Comparison of ENCODE assay signal across 20 mouse cellular contexts in genomic region chr2:162082391-162082790, GRCm38 (mm10).
DNase-seq lines count a peak whose midpoint lies in the region; ATAC-seq lines count a peak whose summit lies in the region.
"Had no signal": no experiment of that assay in that cellular context is flagged by ENCODE, and none has a peak within 500 bp of the region (broad histone marks: within the 10 kb centered on the region; RNA-seq: fewer than 3 reads in every experiment).

No protein-coding gene starts in this region.

- H3K36me3 ChIP-seq in forebrain, embryonic 15.5 days, result no peaks in the 10 kb centered on the region
- no peaks in the 10 kb centered on the region for H3K36me3 ChIP-seq in forebrain, embryonic 12.5 days (replicated peaks)
- H3K36me3 ChIP-seq in forebrain, embryonic 16.5 days (ENCODE audit: control insufficient read depth, insufficient read depth), result no peaks in the 10 kb centered on the region
- H3K36me3 ChIP-seq: heart, embryonic 15.5 days; limb, embryonic 10.5 days; liver, embryonic 12.5 days; midbrain, embryonic 12.5 days had no signal

- H3K4me2 ChIP-seq in forebrain, embryonic 15.5 days (replicated peaks), result no peak overlapping the region
- H3K4me2 ChIP-seq in forebrain, embryonic 12.5 days, result no peak overlapping the region
- no peak overlapping the region for H3K4me2 ChIP-seq in forebrain, embryonic 16.5 days (ENCODE audit: low read length)
- H3K4me2 ChIP-seq: heart, embryonic 15.5 days; liver, embryonic 12.5 days; lung, embryonic 14.5 days; midbrain, embryonic 12.5 days had no signal

- 72% methylated on average over 3 of the region's 3 CpGs for WGBS in forebrain, embryonic 15.5 days
- WGBS in forebrain, embryonic 12.5 days, result 88% methylated on average over 3 of the region's 3 CpGs
- 68% methylated on average over 3 of the region's 3 CpGs for WGBS in forebrain, embryonic 16.5 days

- no peak overlapping the region for H3K9ac ChIP-seq in forebrain, embryonic 15.5 days (replicated peaks)
- H3K9ac ChIP-seq in forebrain, embryonic 12.5 days, result no peak overlapping the region
- no peak overlapping the region for H3K9ac ChIP-seq in forebrain, embryonic 16.5 days (replicated peaks; ENCODE audit: low read depth, low read length)
- H3K9ac ChIP-seq: heart, embryonic 15.5 days; liver, embryonic 12.5 days; lung, embryonic 14.5 days; midbrain, embryonic 12.5 days had no signal

- ATAC-seq in forebrain, embryonic 15.5 days (replicated peaks), result peak; percentile 68
- no peak for ATAC-seq in forebrain, embryonic 12.5 days (ENCODE audit: low FRiP score)
- peak; percentile 77 for ATAC-seq in forebrain, embryonic 16.5 days
- ATAC-seq: liver, embryonic 12.5 days had no signal

- no peaks in the 10 kb centered on the region for H3K9me3 ChIP-seq in forebrain, embryonic 15.5 days
- no peaks in the 10 kb centered on the region for H3K9me3 ChIP-seq in forebrain, embryonic 12.5 days
- H3K9me3 ChIP-seq in forebrain, embryonic 16.5 days (ENCODE audit: control insufficient read depth, low read length), result no peaks in the 10 kb centered on the region
- H3K9me3 ChIP-seq: heart, embryonic 15.5 days; limb, embryonic 10.5 days; liver, embryonic 12.5 days; midbrain, embryonic 12.5 days had no signal

- no peaks in the 10 kb centered on the region for H3K27me3 ChIP-seq in forebrain, embryonic 15.5 days
- H3K27me3 ChIP-seq in forebrain, embryonic 12.5 days, result no peaks in the 10 kb centered on the region
- H3K27me3 ChIP-seq in forebrain, embryonic 16.5 days (replicated peaks; ENCODE audit: control insufficient read depth, insufficient read depth, low read length), result no peaks in the 10 kb centered on the region
- H3K27me3 ChIP-seq: CH12.LX; heart, embryonic 15.5 days; liver, embryonic 12.5 days; midbrain, embryonic 12.5 days had no signal

- H3K4me1 ChIP-seq in forebrain, embryonic 15.5 days, result peaks cover 20% of the 10 kb centered on the region
- no peaks in the 10 kb centered on the region for H3K4me1 ChIP-seq in forebrain, embryonic 12.5 days
- H3K4me1 ChIP-seq in forebrain, embryonic 16.5 days (replicated peaks; ENCODE audit: control insufficient read depth, insufficient read depth, low read length), result peaks cover 8% of the 10 kb centered on the region
- H3K4me1 ChIP-seq: heart, embryonic 15.5 days; liver, embryonic 12.5 days; midbrain, embryonic 12.5 days had no signal

- DNase-seq in left cerebral cortex, adult 8-10 months (ENCODE audit: low spot score in 2 of 2), result peak; percentile 18 to 76
- DNase-seq in right cerebral cortex, postnatal 14 days, result peak; percentile 28
- DNase-seq in adrenal gland, adult 18-20 months (ENCODE audit: low spot score in 2 of 2), result no peak
- no peak for DNase-seq in T-cell, adult 2 months (ENCODE audit: low spot score)
- no peak for DNase-seq in heart, postnatal 14 days
- DNase-seq: adrenal gland, postnatal 14 days; cerebellum, adult 2 months; heart, adult 2 months; kidney, adult 9 months; kidney, postnatal 36 days; lung, embryonic 14.5 days had no signal

- H3K4me3 ChIP-seq in forebrain, embryonic 15.5 days, result no peak overlapping the region
- no peak overlapping the region for H3K4me3 ChIP-seq in forebrain, embryonic 12.5 days (replicated peaks)
- H3K4me3 ChIP-seq in forebrain, embryonic 16.5 days (replicated peaks; ENCODE audit: low read length), result no peak overlapping the region
- H3K4me3 ChIP-seq: heart, adult 2 months; heart, embryonic 15.5 days; limb, embryonic 10.5 days; liver, embryonic 12.5 days; midbrain, embryonic 12.5 days had no signal

- intact Hi-C loops in heart, postnatal 14 days (cut with DNase I), result no loop called here

- H3K27ac ChIP-seq in forebrain, embryonic 15.5 days (replicated peaks), result peak overlapping the region; percentile 19; the same call in 1 of the 2 replicates
- no peak overlapping the region for H3K27ac ChIP-seq in forebrain, embryonic 12.5 days
- peak overlapping the region; percentile 77 for H3K27ac ChIP-seq in forebrain, embryonic 16.5 days (ENCODE audit: low read length)
- H3K27ac ChIP-seq: heart, adult 2 months; heart, embryonic 15.5 days; limb, embryonic 10.5 days; liver, embryonic 12.5 days; macrophage; midbrain, embryonic 12.5 days had no signal

Comparison
In these comparisons a context has a peak if more than half of its experiments do, and no peak if none do; other contexts are left out.
1. DNase-seq: peak in left cerebral cortex, adult 8-10 months (2 of 2) and right cerebral cortex, postnatal 14 days (single experiment); none in adrenal gland, adult 18-20 months (0 of 2), T-cell, adult 2 months (single experiment) and heart, postnatal 14 days (0 of 2).